Mouse (Mus musculus): ENCODE data around the gene Igsf11.

Gene Igsf11

DNA sequence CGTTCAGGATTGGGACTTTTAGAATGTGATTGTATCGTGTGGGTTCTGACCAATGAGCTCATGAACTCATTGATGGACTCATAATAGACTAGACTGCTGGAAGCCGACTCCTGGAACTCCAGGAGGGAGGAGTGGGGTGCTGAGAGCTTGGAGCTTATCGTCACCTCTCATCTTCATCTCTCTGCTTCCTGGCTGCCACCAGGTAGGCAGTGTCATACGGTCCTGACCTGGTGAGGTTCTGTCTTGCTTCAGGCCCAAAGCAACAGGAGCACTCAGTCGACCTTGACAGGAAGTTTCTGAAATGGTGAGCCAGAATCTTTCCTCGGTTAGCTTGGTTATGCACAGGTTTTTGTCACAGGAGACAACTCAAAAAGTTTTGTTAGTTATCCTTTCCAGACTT is at the start of gene Igsf11:
Gene Igsf11, plus strand, starts transcription at position 301 of the 400 bp plus-strand sequence.
- DNase-seq (ENCODE audit: low read depth, low spot score) = no peak

DNA sequence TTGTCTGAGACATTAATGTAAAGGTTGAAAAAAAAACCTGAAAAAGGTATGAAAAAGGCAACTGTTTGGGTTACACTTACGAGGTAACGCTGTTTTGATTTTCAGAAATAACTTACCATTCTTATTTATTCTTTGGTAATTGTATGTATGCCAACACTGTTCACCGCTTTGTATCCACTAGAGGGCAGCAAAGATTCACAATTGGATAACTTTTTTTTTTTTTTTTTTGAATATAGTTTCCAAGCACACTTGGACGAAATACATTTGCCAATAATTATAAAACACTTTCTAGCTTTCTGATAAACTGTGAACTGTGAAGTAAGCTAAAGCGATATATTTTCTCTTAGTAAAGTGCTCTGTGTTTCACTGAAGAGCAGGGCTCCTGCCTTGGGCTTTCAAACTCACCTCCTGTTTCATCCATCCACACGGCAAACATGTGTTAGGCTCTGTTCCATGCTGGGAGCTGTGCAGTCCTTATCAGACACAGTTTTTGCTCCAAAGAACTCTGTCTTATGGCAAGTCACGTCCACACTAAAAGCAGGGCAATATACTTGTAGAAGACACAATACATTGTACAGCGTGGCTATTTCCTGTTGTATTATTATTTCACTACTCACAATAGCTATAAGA is 34.2 kb upstream of the Igsf11 start:
- no peak for DNase-seq (ENCODE audit: low read depth, low spot score)

DNA sequence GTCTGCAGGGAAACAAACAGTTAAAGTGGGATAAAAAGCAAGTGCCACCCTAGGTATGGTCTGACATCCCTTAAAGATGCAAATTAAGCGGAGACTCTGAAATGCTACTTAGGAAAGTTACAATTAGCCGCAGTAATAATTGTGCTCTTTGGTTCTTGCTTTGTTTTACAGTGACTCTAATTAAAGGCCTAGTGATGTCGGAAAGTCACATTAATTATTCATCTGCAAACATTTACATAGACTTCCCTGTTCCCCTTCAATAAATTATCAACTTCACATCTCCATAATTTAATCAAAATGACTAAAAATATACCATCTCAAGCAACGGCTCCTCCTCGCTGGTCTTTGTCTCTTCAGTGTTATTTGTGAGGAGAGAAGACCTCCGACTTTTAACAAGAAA is 31.9 kb upstream of the Igsf11 start:
- DNase-seq (ENCODE audit: low read depth, low spot score) = no peak

DNA sequence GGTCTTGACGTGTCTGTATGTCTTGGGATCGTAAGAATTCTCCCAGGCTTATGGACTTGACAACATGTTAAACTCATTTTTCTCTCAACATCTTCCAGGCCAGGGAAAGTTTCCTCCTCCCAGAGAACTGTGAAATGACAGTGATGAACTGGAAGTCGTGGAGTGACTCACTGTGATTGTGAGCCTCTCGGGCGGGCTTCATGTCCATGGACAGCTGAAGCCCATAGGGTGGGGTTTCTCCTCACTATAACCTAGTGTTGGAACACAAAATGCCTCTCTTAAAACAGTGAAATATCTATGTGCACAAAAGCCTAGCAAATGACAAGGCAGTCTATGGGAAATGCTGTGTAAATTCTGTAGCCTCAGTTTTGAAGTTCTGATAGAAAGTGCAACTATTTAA is 28.1 kb upstream of the Igsf11 start:
- no peak for DNase-seq (ENCODE audit: low read depth, low spot score)

DNA sequence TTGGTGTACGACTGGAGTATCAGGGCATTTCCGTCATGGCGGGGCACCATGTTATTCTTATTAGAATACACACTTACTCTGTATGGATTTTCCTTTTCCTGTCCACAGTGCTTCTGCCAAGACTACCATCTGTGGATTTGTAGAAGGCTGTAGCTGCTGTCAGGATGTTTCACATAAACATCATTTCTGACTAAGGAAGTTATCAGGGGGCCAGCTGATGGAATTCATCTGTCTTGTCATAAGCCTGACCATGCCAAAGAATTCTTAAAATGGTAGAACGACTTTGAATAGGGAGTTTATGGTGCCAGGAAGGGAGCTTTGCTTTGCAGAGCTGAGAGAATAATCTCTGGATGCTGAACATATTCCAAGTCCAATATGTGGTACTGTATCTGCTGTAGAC is 19.2 kb upstream of the Igsf11 start:
- DNase-seq (ENCODE audit: low read depth, low spot score) = no peak

DNA sequence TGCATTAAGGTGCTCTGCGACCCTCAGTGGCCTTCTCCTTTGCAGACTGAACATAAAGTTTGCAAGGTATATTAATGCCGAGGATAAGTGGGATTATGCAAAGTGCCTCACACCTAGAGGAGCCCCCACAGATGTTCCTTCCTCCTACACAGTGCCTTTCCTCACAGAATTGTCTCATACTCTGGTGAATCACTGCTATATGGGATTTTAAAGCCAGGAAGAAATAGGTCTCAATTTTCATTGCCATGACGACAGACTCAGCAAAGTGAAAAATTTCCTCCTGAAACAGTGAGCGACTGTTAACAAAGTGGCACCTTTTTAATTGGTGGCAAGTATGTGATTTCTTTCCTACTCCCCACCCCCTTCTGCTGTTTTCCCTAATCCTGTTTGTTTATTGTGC is 18.0 kb upstream of the Igsf11 start:
- no peak for DNase-seq (ENCODE audit: low read depth, low spot score)

DNA sequence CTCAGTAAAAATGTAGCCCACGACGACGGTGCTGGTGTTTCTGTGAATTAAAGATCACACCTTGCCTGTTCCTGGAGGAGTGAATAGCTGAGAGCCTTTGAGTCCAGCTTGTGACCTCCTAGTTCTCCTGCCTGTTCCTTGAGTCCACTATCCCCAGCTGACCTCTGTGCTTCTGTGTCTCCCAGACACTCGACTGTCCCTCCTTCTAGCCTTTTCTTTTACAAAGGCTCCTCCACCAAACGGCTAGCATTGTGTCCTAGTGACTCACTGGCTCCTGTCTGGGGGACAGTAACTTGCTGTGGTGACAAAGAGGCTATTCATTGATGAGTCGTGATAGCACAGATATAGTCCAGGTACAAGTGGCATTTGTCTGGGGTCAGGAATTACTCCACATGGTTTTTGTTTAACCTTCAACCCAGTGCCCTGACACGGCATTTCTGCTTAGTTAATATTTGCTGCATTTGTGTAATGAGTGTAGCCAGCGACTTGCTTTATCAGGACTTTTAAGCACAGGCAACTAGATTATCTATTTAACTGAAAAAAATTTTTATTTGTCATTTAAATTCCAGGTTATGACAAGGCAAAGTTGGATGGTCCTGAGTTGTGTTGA is 6.5 kb downstream of the Igsf11 start:
- DNase-seq (ENCODE audit: low read depth, low spot score) = no peak

DNA sequence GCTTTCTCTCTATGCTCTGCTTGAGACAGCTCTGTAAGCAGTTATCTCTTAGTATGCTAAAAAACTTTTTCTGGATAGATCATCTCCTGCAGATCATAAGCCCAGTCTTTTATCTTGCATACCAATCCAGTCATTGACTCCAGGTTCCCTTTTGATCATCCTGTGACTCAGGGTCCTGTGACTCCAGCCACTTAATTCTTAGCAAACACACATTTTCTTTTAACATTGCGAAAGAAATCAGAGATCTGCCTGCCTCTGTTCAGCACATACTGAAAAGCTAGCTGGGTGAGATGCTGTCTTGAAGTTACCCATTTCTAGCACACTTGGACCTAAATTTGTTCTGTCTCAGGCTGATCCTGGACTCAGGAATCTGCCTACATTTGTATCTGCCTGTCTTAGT is 7.6 kb downstream of the Igsf11 start:
- no peak for DNase-seq (ENCODE audit: low read depth, low spot score)

DNA sequence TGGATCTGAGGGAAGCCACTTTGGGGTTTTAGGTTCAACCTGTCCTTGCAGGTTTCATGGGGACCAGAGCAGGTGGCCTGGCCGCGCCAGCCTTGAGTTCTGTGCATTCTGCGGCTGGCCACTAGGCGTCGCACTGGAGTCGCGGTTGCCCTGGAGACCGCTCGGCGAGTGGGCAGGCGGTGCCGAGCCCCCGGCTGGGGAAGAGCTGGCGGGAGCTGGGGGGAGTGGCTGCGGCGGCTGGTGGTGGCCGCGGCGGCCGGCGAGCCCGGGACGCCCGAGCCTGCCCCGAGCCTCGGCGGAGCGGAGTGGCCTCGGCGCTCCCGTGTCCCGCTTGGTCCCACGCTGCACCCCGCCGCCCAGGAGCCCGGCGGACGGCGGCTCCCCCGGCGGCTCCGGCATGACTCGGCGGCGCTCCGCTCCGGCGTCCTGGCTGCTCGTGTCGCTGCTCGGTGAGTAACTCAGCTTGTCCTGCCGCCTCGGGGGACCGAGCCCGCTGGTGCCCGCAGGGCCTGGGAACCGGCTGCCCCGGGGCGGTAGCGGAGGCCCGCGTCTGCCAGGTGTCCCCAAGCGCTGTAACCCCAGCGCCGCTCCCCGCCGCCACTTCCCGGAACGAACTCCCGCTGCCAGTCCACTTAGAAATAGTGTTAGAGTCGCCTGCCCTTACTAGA is 9.8 kb downstream of the Igsf11 start:
- peak; percentile 70 for DNase-seq (ENCODE audit: low read depth, low spot score)

DNA sequence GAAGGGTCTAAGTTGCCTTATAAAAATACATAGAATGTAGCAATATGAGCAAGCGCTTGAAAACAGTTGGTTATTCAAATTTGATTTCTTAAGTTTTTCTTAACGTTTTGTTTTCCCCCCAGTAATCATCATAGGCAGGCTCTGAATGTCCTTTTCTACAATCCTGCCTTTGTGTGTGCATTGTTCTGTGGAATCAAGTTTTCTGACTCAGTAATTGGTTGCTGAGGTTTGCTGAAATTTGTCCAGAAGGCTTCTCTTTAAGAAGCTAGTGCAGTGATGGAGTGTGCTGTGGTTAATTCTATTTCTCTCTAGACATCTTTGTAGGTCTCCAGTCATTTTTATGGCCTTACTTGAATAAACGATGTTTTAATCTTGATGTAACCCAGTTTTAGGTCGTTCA is 10.5 kb downstream of the Igsf11 start:
- no peak for DNase-seq (ENCODE audit: low read depth, low spot score)

DNA sequence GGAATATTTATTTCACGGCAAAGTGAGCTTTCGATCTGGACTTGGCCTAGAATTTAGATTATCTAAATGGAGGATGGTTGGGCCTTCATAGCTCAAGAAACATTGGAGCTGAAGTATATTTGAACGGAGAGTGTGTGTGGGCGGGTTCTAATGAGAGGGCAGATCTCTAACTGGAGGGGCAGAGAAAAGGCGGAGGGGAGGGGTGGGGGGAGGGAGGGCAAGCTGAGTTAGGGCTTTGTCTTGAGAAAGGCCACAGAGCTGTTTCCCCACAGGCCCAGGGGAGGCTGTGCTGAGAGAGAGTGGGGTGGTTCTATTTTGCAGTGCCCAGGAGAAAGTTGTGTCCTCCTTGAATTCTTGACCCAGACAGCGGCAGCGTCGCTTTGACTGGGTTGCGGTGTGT is 11.7 kb downstream of the Igsf11 start:
- DNase-seq (ENCODE audit: low read depth, low spot score) = no peak

DNA sequence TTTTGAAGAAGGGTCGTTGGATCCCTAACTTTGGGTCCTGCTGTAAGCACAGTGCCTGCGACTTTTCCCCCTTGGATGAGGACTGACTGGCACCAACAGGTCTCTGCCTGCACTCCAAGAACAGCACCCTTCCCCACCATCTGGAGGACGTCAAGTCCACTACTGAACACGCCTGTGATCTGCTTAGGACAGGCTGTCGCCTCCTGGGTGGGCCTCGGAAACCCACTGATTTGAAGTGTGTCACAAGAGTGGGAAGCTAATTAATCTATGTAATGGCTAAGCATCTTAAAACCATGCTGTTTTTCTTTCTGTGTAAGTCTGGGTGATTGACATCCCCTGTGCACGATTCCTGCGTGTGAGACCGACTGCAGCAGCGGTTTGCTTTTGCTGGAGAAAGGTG is 13.4 kb downstream of the Igsf11 start:
- DNase-seq (ENCODE audit: low read depth, low spot score) = no peak

DNA sequence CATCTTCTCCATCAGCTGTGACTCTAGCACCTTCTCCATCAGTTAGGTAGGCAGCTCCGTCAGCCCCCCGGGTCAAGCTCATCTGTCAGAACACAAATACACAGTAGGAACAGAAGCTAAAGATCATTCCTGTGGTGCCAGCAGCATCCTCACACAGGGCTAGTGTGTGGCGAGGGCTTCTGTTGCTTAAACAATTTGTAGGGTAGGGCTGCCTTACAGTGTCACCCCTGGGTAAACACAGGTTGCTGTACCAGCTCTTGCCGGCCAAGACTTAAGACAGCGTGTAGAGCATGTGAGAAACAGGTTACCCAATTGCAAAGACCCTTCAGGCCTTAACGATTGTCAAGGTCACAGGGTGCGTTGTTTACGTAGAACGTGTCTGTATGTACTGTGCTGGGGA is 15.8 kb downstream of the Igsf11 start:
- DNase-seq (ENCODE audit: low read depth, low spot score) = no peak

DNA sequence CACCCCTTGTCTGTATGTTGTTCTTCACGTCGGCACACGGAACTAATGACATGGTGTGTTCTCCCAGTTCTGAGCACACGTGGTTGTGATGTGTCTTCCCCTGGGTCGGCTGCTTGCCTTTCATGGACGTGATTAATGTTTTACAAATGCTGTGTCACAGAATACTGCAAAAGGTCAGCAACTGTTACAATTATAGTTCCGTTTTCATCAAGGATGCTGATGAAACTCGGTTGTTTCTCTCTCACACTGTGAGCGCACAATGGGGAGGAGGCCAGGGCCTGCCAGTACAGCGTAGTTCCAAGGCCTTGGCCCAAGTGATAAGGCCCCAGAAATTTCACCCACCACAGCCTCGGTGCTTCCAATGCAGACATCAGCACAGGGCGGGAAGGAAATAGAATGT is 17.0 kb downstream of the Igsf11 start:
- DNase-seq (ENCODE audit: low read depth, low spot score) = no peak

DNA sequence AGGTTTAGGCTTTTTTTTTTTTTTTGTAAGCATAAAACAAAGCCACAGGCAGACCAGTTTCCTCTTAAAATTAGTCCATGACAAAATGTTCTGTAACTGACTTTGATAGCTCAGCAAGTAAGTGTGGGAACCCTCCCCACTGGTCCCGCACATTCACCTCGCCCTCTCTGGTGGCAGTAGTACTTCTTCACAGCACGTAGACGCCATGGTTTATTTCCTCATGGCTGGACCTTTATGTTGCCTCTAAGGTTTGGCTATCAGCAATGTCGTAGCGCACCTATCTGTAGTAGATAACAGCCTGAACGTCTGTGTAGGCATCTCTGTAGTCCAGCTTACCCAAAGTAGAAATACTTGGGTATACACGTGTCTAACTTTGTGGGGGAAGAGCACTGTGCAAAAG is 17.6 kb downstream of the Igsf11 start:
- DNase-seq (ENCODE audit: low read depth, low spot score) = no peak

DNA sequence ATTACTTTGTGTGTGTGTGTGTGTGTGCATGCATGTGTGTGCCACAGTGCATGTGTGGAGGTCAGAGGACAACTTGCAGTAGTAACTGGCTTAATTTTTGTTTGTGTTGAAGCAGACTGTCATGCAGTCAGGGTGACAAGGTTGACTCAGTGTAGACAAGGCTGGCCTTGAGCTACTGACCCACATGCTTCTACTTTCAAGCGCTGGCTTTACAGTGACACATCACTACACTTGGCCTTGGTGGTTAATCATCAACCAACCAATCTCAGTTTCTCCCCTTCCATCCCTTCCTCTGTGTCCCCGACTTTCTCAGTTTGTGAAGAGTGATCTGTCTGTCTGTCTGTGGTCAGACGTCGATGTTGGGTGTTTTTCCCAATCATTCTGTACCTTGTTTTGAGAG is 23.0 kb downstream of the Igsf11 start:
- DNase-seq (ENCODE audit: low read depth, low spot score) = no peak

DNA sequence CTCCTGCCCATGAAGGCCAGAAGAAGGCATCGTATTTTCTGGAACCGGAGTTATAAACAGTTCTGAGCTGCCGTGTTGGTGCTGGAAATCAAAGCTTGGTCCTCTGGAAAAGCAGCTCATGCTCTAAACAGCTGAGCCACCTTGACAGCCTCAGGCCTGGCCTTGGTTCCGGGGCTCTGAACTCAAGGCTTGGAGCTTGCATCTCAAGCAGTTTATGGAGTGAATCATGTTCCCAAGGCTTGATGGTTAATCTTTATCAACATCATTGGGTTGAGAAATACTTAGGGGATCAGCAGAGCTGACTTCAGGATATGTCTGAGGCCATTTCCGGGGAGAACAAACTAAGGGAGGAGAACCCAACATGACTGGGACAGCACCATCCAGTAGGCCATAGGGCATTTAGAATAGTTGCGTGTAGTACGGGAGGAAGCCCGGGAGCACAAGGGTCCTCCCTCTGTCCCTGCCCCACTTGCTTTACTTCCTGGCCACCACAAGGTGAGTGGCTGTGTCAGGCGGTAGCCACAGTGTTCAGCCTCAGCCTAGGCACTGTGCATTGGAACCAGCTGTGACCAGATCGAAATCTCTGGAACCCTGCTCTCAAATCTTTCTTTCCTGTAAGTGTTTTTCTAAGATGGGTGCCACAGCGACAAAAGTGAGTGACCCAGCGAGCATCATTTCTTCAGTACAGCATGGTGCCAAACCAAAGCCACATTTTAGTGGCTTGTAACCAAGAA is 23.7 kb downstream of the Igsf11 start:
- DNase-seq (ENCODE audit: low read depth, low spot score) = no peak

DNA sequence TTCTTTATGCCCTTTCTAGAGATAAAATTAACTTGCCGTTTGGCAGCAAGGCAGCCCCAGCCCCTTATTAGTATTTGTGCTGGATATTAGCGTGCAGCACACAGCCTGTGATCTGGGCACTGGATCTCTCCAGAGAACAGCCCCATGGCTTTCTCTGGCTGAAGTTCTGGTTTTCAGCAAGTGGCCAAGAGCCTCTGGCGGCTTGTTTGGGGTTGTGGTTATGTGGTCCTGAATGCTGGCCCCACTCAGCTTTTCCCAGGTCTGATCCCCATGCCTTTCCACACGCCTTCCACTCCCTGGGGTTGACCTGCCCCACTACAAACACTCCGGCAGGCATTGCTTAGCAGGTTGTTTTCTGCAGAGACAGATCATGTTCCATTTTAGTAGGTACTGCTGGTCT is 24.4 kb downstream of the Igsf11 start:
- DNase-seq (ENCODE audit: low read depth, low spot score) = no peak

DNA sequence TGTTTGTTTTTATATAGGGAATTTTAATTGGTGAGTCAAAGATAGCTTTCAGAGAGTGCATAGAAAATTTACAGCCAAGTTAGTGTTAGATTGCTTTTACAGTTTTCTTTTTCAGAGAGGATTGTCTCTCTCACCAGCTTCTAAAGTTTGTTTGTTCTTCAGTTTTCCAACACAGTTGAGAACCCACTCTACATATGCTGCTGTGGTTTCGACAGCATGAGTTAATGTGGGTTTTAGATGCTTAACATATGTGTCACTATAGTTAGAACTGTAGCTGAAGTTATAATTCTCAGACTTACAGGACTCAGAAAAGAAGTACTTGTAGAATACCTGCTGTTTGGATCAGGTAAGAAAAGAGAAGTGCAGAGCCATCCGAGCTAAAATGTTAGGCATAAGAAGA is 25.6 kb downstream of the Igsf11 start:
- DNase-seq (ENCODE audit: low read depth, low spot score) = no peak

DNA sequence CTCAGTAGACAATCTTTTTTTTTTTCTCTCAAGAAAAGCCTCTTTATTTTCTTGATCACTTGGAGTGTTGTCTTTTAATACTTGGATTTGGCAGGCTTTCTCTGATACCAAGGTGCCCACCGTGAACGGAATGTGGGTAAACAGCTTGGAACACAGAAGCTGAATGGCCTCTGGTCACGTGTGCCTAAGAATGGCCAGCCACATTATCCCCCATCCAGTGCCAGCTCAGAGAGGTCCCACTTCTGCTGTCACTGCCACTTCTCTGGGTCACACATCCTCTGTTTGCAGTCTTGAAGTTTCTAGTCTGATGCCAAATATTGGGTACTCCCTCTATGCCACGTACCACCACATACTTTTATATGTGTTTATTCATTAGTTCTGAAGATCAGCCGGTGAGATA is 28.0 kb downstream of the Igsf11 start:
- no peak for DNase-seq (ENCODE audit: low read depth, low spot score)

DNA sequence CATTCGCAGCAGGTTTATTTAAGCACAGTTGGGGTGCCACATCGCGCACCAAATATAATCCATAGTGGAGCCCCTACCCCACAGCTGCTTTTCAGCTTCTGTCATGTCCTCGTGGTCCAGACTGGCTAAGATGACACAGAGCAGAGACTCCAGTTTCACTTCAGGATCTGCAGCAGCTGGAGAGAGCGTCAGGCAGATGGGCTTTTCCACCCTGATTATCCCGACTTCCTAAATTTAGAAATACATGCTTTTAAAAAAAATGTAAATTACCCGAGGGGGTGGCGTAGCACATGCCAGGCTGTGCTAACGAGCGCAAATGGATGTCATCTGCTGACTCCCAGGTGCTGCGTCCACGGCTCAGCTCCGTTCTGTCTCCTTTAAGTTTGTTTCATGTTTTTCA is 32.5 kb downstream of the Igsf11 start:
- DNase-seq (ENCODE audit: low read depth, low spot score) = no peak

DNA sequence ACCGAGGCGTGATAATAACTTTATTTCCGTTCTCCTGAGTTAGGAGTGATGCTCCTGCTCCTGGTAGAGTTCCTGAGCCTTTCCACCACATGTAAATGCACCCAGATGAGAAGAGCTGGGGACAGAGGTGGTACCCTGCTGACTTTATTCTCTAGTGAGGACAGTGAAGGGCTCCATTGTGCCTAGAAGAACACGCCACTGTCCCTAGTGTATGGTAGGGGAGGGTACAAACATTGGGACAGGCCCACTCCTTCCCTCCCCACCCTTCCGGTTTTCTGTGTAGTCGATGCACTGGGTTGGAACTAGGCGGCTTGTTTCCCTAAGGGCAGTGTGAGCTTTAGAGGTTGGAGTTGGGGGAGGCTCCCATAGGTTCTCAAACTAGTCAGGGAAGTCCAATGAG is 36.3 kb downstream of the Igsf11 start:
- DNase-seq (ENCODE audit: low read depth, low spot score) = no peak

DNA sequence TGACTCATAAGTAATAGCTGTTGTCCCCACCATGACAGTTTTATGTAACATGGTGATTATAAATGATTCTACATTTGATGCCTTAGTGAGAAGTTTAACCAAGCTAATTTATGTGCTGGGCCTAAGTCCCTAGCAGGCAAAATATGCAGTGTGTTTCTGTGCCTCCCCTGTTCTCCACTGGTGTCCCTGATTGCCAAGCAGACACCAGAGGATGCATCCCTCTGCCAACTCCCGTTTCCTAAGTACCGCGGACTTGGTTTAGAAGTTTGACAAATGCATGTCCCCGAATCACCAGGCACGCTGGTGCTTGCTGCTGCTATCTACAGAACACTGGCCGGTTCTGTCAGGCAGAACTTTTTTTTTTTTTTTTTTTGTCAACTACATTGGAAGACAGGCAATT is 39.0 kb downstream of the Igsf11 start:
- no peak for DNase-seq (ENCODE audit: low read depth, low spot score)

Data from skeletal muscle tissue, adult 2 months (tissue).